Mouse (Mus musculus): ENCODE data around the gene Hnmt. TPM values are rescaled to one million over a fixed set of nuclear protein-coding genes. Genes with fewer than 3 reads are reported as not detected.
"Not testable (repeated sequence)": the region's sequence is repeated elsewhere in the genome, so short reads cannot be mapped to it uniquely, and the experiment has no call there.

The Hnmt gene
- 37.6 and 38.3 TPM in 2 replicates for polyA plus RNA-seq (2012; ENCODE audit: insufficient read depth, insufficient read length, missing spikeins)

DNA sequence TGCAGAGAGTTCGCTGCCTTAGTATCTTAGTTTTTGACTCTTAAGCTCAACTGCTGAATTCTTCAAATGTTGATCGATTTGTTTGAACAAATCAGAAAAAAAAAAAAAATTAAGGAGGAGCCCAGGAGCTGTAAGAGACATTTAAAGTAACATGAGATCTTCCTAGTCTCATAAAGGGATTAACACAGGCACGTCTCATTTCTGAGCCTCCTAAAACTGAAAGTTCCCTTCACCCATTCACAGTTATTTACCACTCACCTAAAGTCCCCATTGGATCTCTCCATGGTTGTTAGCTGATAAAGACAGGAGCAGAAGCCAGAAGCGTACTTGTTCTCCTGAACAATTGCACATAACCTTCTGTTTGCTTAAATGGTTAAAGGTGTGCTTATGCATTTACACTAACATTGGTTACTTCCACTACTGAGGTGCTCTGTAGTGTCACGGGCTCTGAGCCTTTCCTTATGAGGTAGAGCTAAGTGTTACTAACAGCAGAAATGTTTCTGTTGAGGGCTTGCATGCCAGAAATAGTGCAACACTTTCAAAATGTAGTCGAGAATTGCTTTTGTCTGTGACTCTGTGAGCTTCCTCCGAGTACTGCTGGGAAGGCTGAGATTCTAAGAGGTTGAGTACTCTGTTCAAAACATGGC, at the start of gene Hnmt:
Hnmt (minus strand) TSS at position 51 of the 647 bp plus-strand sequence.
- TF ChIP-seq POLR2A (IDR thresholded peaks at IDR 0.05; ENCODE audit: borderline replicate concordance, low read depth, low read length) (no peak), CTCF (IDR thresholded peaks at IDR 0.05; ENCODE audit: low read depth, low read length) (no peak)
- peak within 1 kb of the TSS; percentile 1; the same call in 1 of the 2 replicates for H3K27ac ChIP-seq (ENCODE audit: insufficient read depth, low read depth, low read length)

DNA sequence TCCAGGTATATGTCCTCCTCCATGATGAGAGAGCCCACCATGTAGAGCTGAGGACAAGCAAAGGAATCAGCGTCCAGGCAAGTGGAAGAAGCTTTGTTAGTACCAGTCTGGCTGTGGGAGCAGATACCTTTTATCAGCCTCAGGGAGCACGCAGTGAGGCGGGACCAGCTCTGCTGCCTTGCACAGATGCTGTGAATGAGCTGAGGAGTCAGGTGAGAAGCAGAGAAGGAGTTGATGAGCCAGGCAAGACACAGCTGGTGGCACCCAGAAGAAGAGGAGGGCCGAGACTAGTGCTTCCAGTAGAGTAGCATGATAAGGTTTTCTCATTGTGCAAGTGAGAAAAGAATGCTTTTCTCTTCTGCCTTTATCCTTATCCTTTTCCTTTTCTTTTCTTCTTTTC, 47.3 kb upstream of the Hnmt start, which contains the start of gene Tbpl2:
Tbpl2 (minus strand) TSS at position 101 of the 400 bp plus-strand sequence.
- TF ChIP-seq CTCF (IDR thresholded peaks at IDR 0.05; ENCODE audit: low read depth, low read length) = no peak
- Histone ChIP-seq H3K27ac (ENCODE audit: insufficient read depth, low read depth, low read length) (no peak within 1 kb of the TSS), H3K4me3 (ENCODE audit: insufficient read depth, low read length) (no peak within 1 kb of the TSS), H3K4me1 (ENCODE audit: control insufficient read depth, insufficient read depth, low read length) (no peaks in the 10 kb centered on the region)

More for the DNA sequence above, at the start of gene Hnmt:
- H3K4me3 ChIP-seq (ENCODE audit: insufficient read depth, low read length) = peak within 1 kb of the TSS; percentile 38
- H3K4me1 ChIP-seq (ENCODE audit: control insufficient read depth, insufficient read depth, low read length) = no peaks in the 10 kb centered on the region

DNA sequence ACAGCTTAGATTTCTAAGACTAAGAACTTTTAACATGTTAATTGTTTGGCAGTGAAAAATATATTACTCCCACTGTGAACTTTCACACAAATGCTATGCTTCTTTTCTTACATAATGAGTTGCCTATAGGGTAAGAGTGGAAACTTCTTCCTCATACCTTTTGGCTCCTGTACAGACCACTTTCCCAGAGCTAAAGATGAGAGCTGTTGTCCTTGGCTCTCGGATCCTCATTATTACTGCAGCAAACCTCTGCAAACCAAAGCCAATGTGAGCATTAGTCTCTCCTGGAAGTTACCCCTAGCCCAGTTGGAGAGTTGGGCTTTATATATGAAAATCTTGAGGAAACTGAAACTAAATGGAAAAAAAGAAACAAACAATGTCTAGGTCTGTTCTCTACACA, 41.7 kb upstream of the Hnmt start:
- H3K27ac ChIP-seq (ENCODE audit: insufficient read depth, low read depth, low read length) = no peak overlapping the region
- H3K4me1 ChIP-seq (ENCODE audit: control insufficient read depth, insufficient read depth, low read length) = no peaks in the 10 kb centered on the region
- H3K4me3 ChIP-seq (ENCODE audit: insufficient read depth, low read length) = no peak overlapping the region
- TF ChIP-seq POLR2A (IDR thresholded peaks at IDR 0.05; ENCODE audit: borderline replicate concordance, low read depth, low read length) = no peak

DNA sequence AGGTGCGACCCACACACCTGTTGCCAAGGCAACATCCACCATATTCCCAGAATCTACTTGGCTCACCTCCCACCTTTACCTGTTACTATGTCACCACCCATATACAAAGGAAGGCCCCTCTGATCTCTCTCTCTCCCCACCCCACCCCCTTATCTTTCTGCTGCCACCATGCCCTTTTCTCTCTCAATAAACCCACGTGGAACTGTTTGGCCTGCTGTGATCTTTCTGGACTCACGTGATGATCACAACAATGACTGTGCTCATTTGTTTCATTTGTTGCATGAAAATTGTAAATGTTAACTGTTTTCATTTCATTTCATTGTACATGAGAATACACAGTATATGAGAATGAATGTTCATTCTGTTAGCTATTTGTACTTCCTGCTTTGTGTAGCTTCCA, 1.3 kb upstream of the Hnmt start:
- H3K4me1 ChIP-seq (ENCODE audit: control insufficient read depth, insufficient read depth, low read length) = no peaks in the 10 kb centered on the region
- no peak overlapping the region for H3K27ac ChIP-seq (ENCODE audit: insufficient read depth, low read depth, low read length)
- no peak for TF ChIP-seq POLR2A (IDR thresholded peaks at IDR 0.05; ENCODE audit: borderline replicate concordance, low read depth, low read length)
- no peak for TF ChIP-seq CTCF (IDR thresholded peaks at IDR 0.05; ENCODE audit: low read depth, low read length)
- no peak overlapping the region for H3K4me3 ChIP-seq (ENCODE audit: insufficient read depth, low read length)

DNA sequence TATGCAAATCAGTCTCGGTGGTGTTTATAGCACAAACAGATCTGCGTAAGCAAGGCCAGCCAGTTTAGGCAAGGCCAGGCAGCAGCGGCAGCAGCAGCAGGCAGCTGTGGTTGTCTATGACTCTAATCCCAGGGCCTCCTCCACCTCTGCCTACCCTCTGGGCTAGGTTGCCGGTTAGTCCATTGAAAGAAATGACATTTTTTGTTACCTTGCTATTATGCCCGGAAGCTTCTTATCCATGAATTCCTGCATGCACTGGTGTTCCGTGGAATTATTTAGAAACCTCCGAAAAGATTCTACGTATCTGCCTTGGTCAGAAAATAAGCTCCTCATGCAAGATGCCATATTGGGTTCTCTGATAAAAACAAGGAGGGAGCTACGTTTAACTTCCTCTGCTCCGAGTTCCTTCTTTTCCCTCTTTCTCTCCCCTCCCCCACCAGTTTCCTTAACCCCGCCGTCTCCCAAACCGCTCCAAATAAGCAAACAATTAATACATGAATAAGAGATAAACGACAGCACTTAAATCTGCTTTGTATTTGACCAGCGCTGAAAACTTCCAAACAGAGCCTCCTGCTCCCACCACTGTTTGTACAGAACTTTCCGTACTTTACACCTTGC, 605 bp downstream of the Hnmt start:
- no peak for TF ChIP-seq CTCF (IDR thresholded peaks at IDR 0.05; ENCODE audit: low read depth, low read length)
- no peak for TF ChIP-seq POLR2A (IDR thresholded peaks at IDR 0.05; ENCODE audit: borderline replicate concordance, low read depth, low read length)
- H3K4me3 ChIP-seq (ENCODE audit: insufficient read depth, low read length) = peak overlapping the region; percentile 38
- H3K27ac ChIP-seq (ENCODE audit: insufficient read depth, low read depth, low read length) = peak overlapping the region; percentile 1; the same call in 1 of the 2 replicates
- H3K4me1 ChIP-seq (ENCODE audit: control insufficient read depth, insufficient read depth, low read length) = no peaks in the 10 kb centered on the region

DNA sequence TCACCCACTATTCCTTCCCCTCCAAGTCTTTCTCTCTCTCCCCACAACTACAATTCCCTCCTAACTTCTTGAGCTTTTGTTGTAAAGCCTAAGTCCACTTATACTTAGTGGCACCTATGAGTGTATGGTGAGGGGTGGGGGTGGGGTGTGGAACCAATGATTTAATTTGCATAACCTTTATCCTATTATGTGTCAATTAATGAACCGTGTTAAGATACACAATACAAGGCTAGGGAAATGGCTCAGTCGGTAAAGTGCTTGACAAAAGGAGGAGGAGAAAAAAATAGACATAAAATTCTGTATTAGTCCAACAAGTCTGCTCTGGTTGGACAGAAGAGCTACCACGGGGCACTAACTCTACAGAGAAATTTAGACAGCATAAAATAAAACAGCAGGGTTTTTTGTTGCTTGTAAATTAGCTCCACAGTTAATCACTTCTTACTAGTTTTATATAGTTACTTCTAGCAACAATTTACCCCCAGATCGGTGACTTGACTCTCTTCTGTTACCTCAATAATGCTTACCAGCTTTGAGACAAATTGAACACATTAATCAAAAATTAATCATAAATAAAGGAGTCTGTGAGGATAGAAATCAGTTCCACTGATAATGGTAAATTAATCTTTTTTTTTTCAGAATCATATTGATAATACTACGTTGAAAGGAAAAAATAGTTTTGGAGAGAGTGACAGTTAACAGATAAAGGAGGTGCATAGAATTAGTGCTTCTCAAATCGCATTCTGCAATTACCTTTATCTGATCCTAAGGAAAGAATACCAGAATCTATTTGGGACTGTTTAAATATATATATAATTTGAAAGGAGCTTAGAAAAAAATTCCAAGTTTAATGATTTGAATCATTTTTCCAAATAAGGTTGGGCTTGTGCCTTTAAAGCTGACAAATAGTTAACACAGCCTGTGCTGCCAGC, 1.4 kb downstream of the Hnmt start:
- TF ChIP-seq CTCF (IDR thresholded peaks at IDR 0.05; ENCODE audit: low read depth, low read length) (no peak), POLR2A (IDR thresholded peaks at IDR 0.05; ENCODE audit: borderline replicate concordance, low read depth, low read length) (no peak)
- peak overlapping the region; percentile 38 for H3K4me3 ChIP-seq (ENCODE audit: insufficient read depth, low read length)
- H3K4me1 ChIP-seq (ENCODE audit: control insufficient read depth, insufficient read depth, low read length) = no peaks in the 10 kb centered on the region
- peak overlapping the region; percentile 1; the same call in 1 of the 2 replicates for H3K27ac ChIP-seq (ENCODE audit: insufficient read depth, low read depth, low read length)

DNA sequence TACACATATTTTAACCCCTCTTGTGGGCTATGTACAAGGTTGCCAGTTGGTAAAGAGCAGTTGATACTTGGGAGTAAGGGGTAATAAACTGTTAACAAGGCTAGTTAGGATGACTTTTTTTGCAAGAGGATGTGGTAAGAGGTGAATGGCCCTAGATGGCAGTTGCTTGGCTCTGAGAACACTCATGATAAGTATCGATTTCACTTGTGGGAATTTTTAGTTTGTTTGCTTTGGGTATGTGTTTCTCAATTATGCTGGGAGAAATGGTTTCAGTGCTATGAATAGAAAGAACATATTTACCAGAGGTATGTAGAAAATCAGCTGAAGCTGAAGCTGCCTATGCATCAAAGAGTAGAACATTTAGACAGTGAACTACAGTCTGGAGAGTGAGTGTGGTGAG, 6.3 kb downstream of the Hnmt start:
- TF ChIP-seq CTCF (IDR thresholded peaks at IDR 0.05; ENCODE audit: low read depth, low read length) (no peak), POLR2A (IDR thresholded peaks at IDR 0.05; ENCODE audit: borderline replicate concordance, low read depth, low read length) (no peak)
- Histone ChIP-seq H3K27ac (ENCODE audit: insufficient read depth, low read depth, low read length) (no peak overlapping the region), H3K4me1 (ENCODE audit: control insufficient read depth, insufficient read depth, low read length) (no peaks in the 10 kb centered on the region), H3K4me3 (ENCODE audit: insufficient read depth, low read length) (no peak overlapping the region)

DNA sequence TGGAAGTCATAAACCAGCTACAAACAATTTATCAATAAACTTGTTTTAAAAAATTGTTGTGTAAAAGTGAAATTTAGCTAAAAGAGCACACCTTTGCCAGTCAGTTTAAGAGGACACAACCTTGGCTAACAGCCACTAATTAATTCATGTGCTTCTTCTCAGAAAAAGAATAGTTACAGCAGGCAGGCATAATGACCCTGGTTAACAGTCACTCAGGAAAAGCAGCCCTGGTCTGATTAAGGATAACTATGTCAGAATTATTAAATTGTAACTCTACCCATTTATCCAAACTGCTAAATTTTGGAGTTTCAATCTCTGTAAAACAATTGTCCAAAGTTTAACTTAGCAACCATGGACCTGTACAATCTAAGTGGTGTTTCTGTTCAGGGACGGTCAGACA, 8.7 kb downstream of the Hnmt start:
- H3K27ac ChIP-seq (ENCODE audit: insufficient read depth, low read depth, low read length) = no peak overlapping the region
- H3K4me1 ChIP-seq (ENCODE audit: control insufficient read depth, insufficient read depth, low read length) = no peaks in the 10 kb centered on the region
- no peak for TF ChIP-seq POLR2A (IDR thresholded peaks at IDR 0.05; ENCODE audit: borderline replicate concordance, low read depth, low read length)
- TF ChIP-seq CTCF (IDR thresholded peaks at IDR 0.05; ENCODE audit: low read depth, low read length) = no peak
- H3K4me3 ChIP-seq (ENCODE audit: insufficient read depth, low read length) = no peak overlapping the region

DNA sequence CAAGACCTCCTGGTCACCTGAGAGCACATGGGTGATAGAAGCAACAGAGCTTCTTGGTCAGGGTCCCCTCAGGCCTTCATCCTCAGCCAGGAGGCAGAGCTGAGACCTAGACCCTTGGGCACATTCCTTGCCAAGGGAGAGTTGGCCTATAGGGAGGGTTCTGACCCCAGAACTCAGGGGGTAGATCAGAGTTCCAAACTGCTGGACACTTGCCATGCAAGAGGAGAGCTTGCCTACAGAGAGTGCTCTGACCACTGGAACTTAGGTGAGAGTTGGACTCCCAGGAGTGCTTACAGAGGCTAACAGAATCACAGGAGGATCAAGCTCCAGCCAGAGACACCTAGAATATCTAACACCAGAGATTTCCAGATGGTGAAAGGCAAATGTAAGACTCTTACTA, 29.8 kb downstream of the Hnmt start:
- not testable (repeated sequence) for H3K27ac ChIP-seq (ENCODE audit: insufficient read depth, low read depth, low read length); H3K4me1 ChIP-seq (ENCODE audit: control insufficient read depth, insufficient read depth, low read length); H3K4me3 ChIP-seq (ENCODE audit: insufficient read depth, low read length)

DNA sequence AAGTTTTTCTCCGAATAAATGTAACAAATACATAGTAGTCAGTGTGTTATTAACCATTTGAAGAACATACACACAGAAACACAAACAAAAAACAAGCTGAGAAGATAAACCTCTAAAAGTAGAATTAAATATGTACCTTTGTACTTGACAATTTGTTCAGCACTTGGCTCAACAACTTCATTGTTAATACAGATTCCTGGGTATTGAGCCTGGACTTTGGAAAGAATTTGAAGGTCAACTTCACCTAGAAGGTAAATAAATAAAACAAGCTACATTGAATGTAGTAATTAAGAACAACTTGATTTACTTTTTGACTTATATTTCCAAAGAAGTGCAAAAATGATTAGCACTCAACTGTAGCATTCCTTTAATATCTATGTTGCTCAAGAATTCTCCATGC, 30.2 kb downstream of the Hnmt start:
- no peak overlapping the region for H3K27ac ChIP-seq (ENCODE audit: insufficient read depth, low read depth, low read length)
- H3K4me3 ChIP-seq (ENCODE audit: insufficient read depth, low read length) = no peak overlapping the region
- TF ChIP-seq CTCF (IDR thresholded peaks at IDR 0.05; ENCODE audit: low read depth, low read length) (no peak), POLR2A (IDR thresholded peaks at IDR 0.05; ENCODE audit: borderline replicate concordance, low read depth, low read length) (no peak)
- H3K4me1 ChIP-seq (ENCODE audit: control insufficient read depth, insufficient read depth, low read length) = no peaks in the 10 kb centered on the region
